Mouse (Mus musculus) cerebellum, adult 2 months (tissue): ENCODE results near the gene Sltm. TPM values are rescaled to one million over a fixed set of nuclear protein-coding genes. Genes with fewer than 3 reads are reported as not detected.

Experiments used
- DNase-seq, 2 experiments: peaks; one replicate each; pipeline ENCODE4 v3.0.0; 2021
- H3K27ac ChIP-seq: fragments of 200-500 bp; 2 replicates; pipeline ENCODE4 v1.5.1; 2012; ENCODE audit warnings: low read length, control low read depth, inconsistent platforms; ENCODE audit not compliant: insufficient read depth
- H3K27me3 ChIP-seq: fragments of 200-500 bp; 2 replicates; pipeline ENCODE4 v1.6.1; 2012; ENCODE audit warnings: inconsistent platforms, mild to moderate bottlenecking, low read length, moderate library complexity; ENCODE audit not compliant: control insufficient read depth, insufficient read depth
- H3K4me1 ChIP-seq: fragments of 200-500 bp; 2 replicates; pipeline ENCODE4 v1.6.1; 2011; ENCODE audit warnings: low read length; ENCODE audit not compliant: control insufficient read depth, insufficient read depth
- H3K4me3 ChIP-seq: fragments of 200-500 bp; replicated peaks from 2 replicates; pipeline ENCODE3; 2011; ENCODE audit warnings: mild to moderate bottlenecking, low read depth, low read length, control low read depth; ENCODE audit not compliant: insufficient read depth
- CTCF ChIP-seq: fragments of 200-500 bp; IDR thresholded peaks from 2 replicates; pipeline ENCODE4 v1.5.1; 2011; ENCODE audit warnings: low read depth, mild to moderate bottlenecking, control low read depth, low read length, moderate library complexity, borderline replicate concordance; ENCODE audit not compliant: insufficient read depth
- POLR2A ChIP-seq: fragments of 200-500 bp; IDR thresholded peaks from 2 replicates; pipeline ENCODE4 v1.6.1; 2011; ENCODE audit warnings: low read length, control low read depth, borderline replicate concordance; ENCODE audit not compliant: insufficient read depth
- WGBS: fragments of 180-500 bp; shearing (Covaris S2); methylation state at CpG from one replicate; pipeline ENCODE4 v1.1.7; 2018; 5-methylcytosine and 5-hydroxymethylcytosine counted together
- polyA plus RNA-seq: library from polyadenylated mRNA; depleted of rRNA; stranded (reverse); fragments of >200 nt; gene quantifications from 2 replicates; pipeline ENCODE4 v1.2.3, GENCODE M21; 2012

The Sltm gene
- polyA plus RNA-seq, 1 experiment, result 52.7 TPM

- no peak for DNase-seq
- Histone ChIP-seq H3K27me3 (no peaks in the 10 kb centered on the region), H3K4me1 (no peaks in the 10 kb centered on the region), H3K27ac (no peak overlapping the region), H3K4me3 (no peak overlapping the region)
- 40% methylated on average over 4 of the region's 4 CpGs for WGBS
- TF ChIP-seq POLR2A (no peak), CTCF (no peak)
Observed at GRCm38 (mm10) chr9:70509906-70510525, 32.5 kb upstream of the Sltm start.

- TF ChIP-seq CTCF (no peak; the same call in 1 of the 2 replicates), POLR2A (no peak)
- 70% methylated on average over 10 of the region's 10 CpGs for WGBS
- DNase-seq, result no peak
Observed at GRCm38 (mm10) chr9:70510998-70511583, 31.5 kb upstream of the Sltm start.

GRCm38 (mm10) chr9:70511681-70512080, 30.9 kb upstream of the Sltm start:
- 89% methylated on average over 7 of the region's 7 CpGs for WGBS
- no peak overlapping the region for H3K4me3 ChIP-seq
- DNase-seq, result no peak
- H3K4me1 ChIP-seq, result no peaks in the 10 kb centered on the region
- no peak overlapping the region for H3K27ac ChIP-seq
- no peaks in the 10 kb centered on the region for H3K27me3 ChIP-seq
- TF ChIP-seq CTCF, result no peak
- no peak for TF ChIP-seq POLR2A

More at GRCm38 (mm10) chr9:70510998-70511583, 31.5 kb upstream of the Sltm start:
- Histone ChIP-seq H3K27ac (no peak overlapping the region), H3K4me1 (no peaks in the 10 kb centered on the region), H3K27me3 (no peaks in the 10 kb centered on the region), H3K4me3 (no peak overlapping the region)

- TF ChIP-seq POLR2A (no peak), CTCF (no peak)
- H3K4me1 ChIP-seq, result no peaks in the 10 kb centered on the region
- no peak overlapping the region for H3K4me3 ChIP-seq
- DNase-seq, result no peak
- H3K27ac ChIP-seq, result no peak overlapping the region
- 90% methylated on average over 3 of the region's 3 CpGs for WGBS
- no peaks in the 10 kb centered on the region for H3K27me3 ChIP-seq
Observed at GRCm38 (mm10) chr9:70520651-70521050, 21.9 kb upstream of the Sltm start.

- H3K27ac ChIP-seq, result no peak overlapping the region
- H3K27me3 ChIP-seq, result no peaks in the 10 kb centered on the region
- WGBS, result 96% methylated on average over 3 of the region's 3 CpGs
- no peak for TF ChIP-seq POLR2A
- no peak for DNase-seq
- no peaks in the 10 kb centered on the region for H3K4me1 ChIP-seq
- H3K4me3 ChIP-seq, result no peak overlapping the region
Observed at GRCm38 (mm10) chr9:70523813-70524212, 18.7 kb upstream of the Sltm start.

GRCm38 (mm10) chr9:70524366-70524765, 18.2 kb upstream of the Sltm start:
- TF ChIP-seq POLR2A (no peak), CTCF (no peak)
- 76% methylated on average over 7 of the region's 7 CpGs for WGBS

GRCm38 (mm10) chr9:70533328-70533727, 9.2 kb upstream of the Sltm start:
- no peak overlapping the region for H3K27ac ChIP-seq
- H3K4me1 ChIP-seq, result no peaks in the 10 kb centered on the region
- no peak overlapping the region for H3K4me3 ChIP-seq
- 86% methylated on average over 3 of the region's 3 CpGs for WGBS
- H3K27me3 ChIP-seq, result no peaks in the 10 kb centered on the region; the same call in 1 of the 2 replicates
- TF ChIP-seq POLR2A (no peak), CTCF (no peak)
- DNase-seq, result no peak

More at GRCm38 (mm10) chr9:70524366-70524765, 18.2 kb upstream of the Sltm start:
- no peak overlapping the region for H3K27ac ChIP-seq
- no peak for DNase-seq
- no peak overlapping the region for H3K4me3 ChIP-seq
- H3K4me1 ChIP-seq, result no peaks in the 10 kb centered on the region
- no peaks in the 10 kb centered on the region for H3K27me3 ChIP-seq

- no peak for TF ChIP-seq POLR2A
- no peak for TF ChIP-seq CTCF
- DNase-seq, result peak in 1 of 2 experiments; percentile 11
- H3K27ac ChIP-seq, result no peak overlapping the region
- H3K4me3 ChIP-seq, result no peak overlapping the region
- no peaks in the 10 kb centered on the region for H3K27me3 ChIP-seq
- H3K4me1 ChIP-seq, result no peaks in the 10 kb centered on the region; the same call in 1 of the 2 replicates
- WGBS, result 14% methylated on average over 6 of the region's 6 CpGs
Observed at GRCm38 (mm10) chr9:70541584-70541983, 970 bp upstream of the Sltm start.
